Mouse (Mus musculus): ENCODE results near the gene Polk. TPM values are rescaled to one million over a fixed set of nuclear protein-coding genes. Genes with fewer than 3 reads are reported as not detected.

The Polk gene
- polyA plus RNA-seq, 3 experiments from 2014 or later, result 21.3 to 29.1 (median 21.8) TPM

- ATAC-seq, result no peak
These were observed 13.6 kb downstream of the Polk start for GRCm38 (mm10) chr13:96528776-96529175.

- ATAC-seq, result no peak
These were observed 14.5 kb downstream of the Polk start for GRCm38 (mm10) chr13:96527856-96528255.

GRCm38 (mm10) chr13:96527022-96527421, 15.4 kb downstream of the Polk start:
- ATAC-seq, result no peak

DNA sequence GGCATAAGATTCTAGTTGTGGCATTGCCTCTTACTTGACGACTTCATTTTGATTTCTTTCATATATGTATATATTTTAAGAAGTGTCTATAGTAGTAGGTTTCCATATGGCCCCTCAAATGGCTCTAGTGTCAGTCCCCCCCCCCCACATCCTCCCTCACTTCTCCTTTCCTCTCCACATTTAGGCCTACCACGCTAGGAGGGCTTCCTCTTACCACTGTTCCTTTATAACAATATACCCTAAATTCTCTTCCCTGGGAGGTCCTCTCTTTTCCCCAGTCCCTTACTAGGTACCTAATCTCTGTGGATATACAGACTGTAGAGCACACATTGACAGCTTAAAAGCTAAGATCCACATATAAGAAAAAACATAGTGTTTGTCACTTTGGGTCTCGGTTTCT, 21.1 kb downstream of the Polk start:
- no peak for ATAC-seq

DNA sequence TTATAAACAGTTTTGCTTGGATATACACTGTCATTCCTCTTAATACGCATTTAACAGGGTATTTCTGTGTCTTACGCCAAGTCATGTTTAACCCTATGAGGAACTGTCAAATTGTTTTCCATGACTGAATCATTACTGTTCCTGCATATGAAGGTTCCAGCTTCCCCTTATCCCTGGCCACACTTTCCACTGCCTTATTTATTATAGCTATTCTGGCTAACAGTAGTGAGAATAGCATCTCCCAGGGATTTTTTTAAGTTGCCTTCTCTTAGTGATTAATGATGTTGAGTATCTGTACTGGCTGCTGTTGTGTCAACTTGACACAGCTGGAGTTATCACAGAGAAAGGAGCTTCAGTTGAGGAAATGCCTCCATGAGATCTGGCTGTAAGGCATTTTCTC, 25.0 kb downstream of the Polk start:
- no peak for ATAC-seq

- no peak for ATAC-seq
These were observed 26.1 kb downstream of the Polk start for GRCm38 (mm10) chr13:96516249-96516648.

DNA sequence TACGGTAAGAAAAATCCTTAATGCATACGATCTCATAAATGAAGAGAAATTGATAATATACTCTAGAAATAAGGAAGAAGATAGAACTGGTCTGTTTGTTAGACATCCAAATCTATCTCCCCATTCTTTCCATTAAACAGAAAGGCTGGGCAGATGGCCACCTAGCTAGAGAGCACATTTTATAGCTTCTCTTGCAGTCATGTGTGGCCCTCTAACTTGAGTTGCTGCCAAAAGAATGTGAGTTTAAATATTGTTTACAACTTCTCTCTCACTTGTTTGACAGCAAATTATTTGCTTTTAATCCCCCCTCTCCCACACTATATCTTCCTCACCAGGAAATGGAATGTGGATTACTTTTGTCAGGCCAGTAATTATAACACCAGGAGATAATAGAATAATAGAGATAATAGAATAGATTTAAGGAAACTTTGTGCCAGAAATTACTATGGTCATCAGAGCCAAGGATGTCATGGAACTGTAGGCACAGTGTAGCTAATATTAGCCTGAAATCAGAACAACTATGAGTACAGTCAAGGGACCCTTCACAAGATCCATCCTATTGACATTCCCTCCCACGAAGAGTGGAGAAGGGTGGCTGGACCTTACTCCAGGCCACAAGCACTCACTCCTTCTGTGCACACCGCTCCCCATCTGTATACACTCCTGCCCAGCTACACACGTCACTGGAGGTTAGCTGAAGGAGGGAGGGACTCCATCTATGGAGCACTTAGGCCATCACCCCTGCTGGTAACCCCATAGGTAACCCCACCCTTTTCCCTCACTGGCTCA, 28.0 kb downstream of the Polk start:
- no peak for ATAC-seq

- ATAC-seq, result no peak
These were observed 30.5 kb downstream of the Polk start for GRCm38 (mm10) chr13:96511893-96512292.

DNA sequence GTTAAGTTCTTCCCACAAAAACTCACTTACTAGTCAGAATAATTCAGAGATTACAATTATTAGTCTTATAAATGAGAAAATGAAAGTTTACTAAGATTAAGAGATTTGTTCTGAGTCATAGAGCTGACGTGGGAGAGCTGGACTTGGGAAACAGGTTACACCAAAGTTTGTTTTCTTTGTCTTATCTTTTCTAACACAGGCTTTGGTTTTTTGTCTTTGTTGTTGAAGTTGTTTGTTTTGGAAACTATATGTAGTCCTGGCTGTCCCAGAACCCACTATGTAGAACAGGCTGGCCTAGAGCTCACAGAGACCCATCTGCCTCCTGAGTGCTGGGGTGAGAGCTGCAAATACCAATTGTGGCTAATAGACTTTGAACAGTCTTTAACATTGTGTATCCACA, 31.1 kb downstream of the Polk start:
- ATAC-seq, result peak; percentile 44

- ATAC-seq, result peak; percentile 93
These were observed 31.7 kb downstream of the Polk start for GRCm38 (mm10) chr13:96510635-96511034.

DNA sequence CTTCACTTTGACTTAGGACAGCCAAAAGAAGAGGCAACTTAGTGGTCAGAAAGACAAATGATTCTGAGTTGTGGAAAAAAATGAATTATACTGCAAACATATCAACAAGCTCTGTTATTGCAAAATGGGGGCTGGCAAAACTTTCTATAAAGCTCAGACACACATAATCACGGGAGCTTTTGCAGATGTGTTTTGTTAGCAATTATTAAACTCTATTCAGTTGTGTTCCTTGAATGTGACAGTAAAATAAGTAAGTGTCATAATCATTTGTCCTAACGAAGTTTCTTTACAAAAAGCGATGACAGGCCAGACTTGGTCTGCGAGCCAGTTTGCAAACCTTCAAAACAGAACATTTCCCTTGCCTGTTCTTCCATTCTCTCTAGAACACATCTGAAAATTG, 34.8 kb downstream of the Polk start:
- ATAC-seq, result no peak

DNA sequence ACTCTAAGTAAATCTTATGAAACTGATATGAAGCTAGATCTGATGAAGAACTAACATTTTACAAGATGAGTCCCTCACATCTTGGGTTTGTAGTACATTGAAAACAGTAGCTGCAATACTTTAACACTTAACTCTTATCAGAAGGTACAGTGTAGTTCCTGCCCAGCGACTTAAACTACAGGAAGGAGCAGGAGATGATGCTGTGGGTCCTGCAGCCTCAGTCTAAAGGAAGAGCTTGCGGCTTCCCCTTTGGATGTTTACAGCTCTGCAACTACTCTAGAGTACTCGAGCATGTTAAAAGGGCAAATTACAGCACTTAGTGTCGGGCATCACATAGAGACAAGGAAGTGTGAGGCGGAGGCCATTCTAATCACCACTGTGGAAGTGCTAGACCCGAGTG, 36.1 kb downstream of the Polk start:
- no peak for ATAC-seq

- no peak for ATAC-seq
These were observed 36.7 kb downstream of the Polk start for GRCm38 (mm10) chr13:96505661-96506060.

- no peak for ATAC-seq
These were observed 42.5 kb downstream of the Polk start for GRCm38 (mm10) chr13:96499891-96500290.

- ATAC-seq, result no peak
These were observed 45.7 kb downstream of the Polk start for GRCm38 (mm10) chr13:96496630-96497029.

- no peak for ATAC-seq
These were observed 51.9 kb downstream of the Polk start, which contains the start of gene Gm17622 for GRCm38 (mm10) chr13:96490433-96490832. Gm17622 (plus strand) TSS chr13:96490733.

GRCm38 (mm10) chr13:96487968-96488367, 54.4 kb downstream of the Polk start:
- ATAC-seq, result no peak

- peak; percentile 95 for ATAC-seq
These were observed 55.1 kb downstream of the Polk start for GRCm38 (mm10) chr13:96487230-96487629.

- ATAC-seq, result no peak
These were observed 63.4 kb downstream of the Polk start for GRCm38 (mm10) chr13:96478991-96479390.

DNA sequence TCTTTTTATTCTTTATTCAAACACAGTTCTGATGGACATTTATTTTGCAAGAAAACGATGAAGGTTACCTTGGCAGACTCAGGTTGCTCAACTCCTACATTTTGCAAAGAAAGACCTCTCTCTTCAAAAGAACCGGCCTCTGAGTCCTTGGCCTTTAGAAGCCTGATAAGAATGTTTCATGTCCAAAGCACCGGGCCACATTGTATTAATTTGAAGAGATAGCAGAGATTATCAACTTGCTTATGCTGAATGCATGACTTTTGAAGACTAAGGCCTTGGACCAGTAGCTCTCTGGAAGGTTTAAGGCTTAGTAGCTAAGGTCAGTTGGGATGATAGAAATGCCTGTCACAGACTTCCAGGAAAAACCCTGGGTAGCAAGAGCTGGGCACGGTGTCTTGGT, 65.2 kb downstream of the Polk start:
- ATAC-seq, result no peak

- ATAC-seq, result no peak
These were observed 71.4 kb downstream of the Polk start, which contains the start of gene Ankdd1b for GRCm38 (mm10) chr13:96470957-96471356. Ankdd1b (minus strand) TSS chr13:96471198.

- no peak for ATAC-seq
These were observed 71.8 kb downstream of the Polk start for GRCm38 (mm10) chr13:96470556-96470955.

- ATAC-seq, result no peak
These were observed 73.7 kb downstream of the Polk start for GRCm38 (mm10) chr13:96468678-96469077.

DNA sequence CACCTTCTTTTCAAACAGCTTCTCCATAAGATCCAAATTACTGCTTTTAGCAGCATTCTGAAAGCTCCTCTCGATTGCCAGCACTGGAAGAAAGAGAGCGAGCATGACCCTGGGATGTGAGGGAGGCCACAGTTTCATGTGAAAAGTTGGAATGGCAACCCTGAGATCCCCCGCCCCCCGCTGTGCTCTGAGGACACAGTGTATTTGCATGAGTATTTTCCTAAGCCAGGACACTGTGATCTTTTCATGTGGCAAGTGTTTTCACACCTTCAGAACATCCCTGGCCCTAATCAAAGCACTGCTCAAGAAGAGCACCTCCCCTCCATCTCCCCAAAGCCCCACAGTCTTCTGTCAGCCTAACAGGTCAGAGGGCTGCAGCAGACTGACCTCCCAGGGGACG, 77.1 kb downstream of the Polk start:
- ATAC-seq, result no peak

DNA sequence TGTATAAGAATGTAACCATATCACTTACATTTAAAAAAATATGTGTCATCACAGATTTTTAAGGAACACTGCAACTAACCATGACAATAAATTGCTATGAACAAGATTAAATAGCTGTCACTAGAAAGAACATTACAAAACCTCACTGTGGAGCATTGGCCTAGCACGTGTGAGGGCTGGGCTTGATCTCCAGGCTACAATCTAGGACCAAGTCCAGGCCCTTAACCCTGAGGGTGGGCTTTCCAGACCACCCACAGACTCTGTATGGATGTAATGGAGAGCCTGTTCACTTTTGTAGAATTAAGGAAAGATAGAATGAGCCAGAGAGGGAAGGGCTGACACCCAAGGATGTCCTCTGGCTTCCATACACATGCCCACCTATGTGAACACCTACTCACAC, 79.7 kb downstream of the Polk start:
- no peak for ATAC-seq
